Mouse (Mus musculus) cerebellum, adult (tissue): ENCODE results near the gene Hecw2.

ENCODE experiments used
- ATAC-seq: cut with Nextera tagmentation; 2 replicates; pipeline ENCODE4 v1.9.2; 2017; ENCODE audit warnings: mild to moderate bottlenecking, moderate library complexity, mixed read lengths; ENCODE audit not compliant: insufficient number of reproducible peaks, low FRiP score, low TSS enrichment

Gene Hecw2

GRCm38 (mm10) chr1:54002077-54002476 is 192.9 kb downstream of the Hecw2 start:
- ATAC-seq = no peak

- ATAC-seq = no peak
Observed at GRCm38 (mm10) chr1:53997239-53997638, 197.7 kb downstream of the Hecw2 start.

- no peak for ATAC-seq
Observed at GRCm38 (mm10) chr1:53986185-53986892, 208.6 kb downstream of the Hecw2 start.

GRCm38 (mm10) chr1:53978514-53978831 is 216.5 kb downstream of the Hecw2 start:
- ATAC-seq = no peak

GRCm38 (mm10) chr1:53977806-53978513 is 217.0 kb downstream of the Hecw2 start:
- peak; percentile 81 for ATAC-seq

GRCm38 (mm10) chr1:53976721-53977120 is 218.2 kb downstream of the Hecw2 start:
- ATAC-seq = no peak

GRCm38 (mm10) chr1:53976100-53976499 is 218.9 kb downstream of the Hecw2 start:
- ATAC-seq = no peak

- no peak for ATAC-seq
Observed at GRCm38 (mm10) chr1:53974941-53975340, 220.0 kb downstream of the Hecw2 start.

- ATAC-seq = no peak
Observed at GRCm38 (mm10) chr1:53970326-53970977, 224.5 kb downstream of the Hecw2 start.

- ATAC-seq = no peak
Observed at GRCm38 (mm10) chr1:53952395-53952794, 242.6 kb downstream of the Hecw2 start.

- ATAC-seq = no peak
Observed at GRCm38 (mm10) chr1:53945815-53946214, 249.2 kb downstream of the Hecw2 start.

GRCm38 (mm10) chr1:53942468-53942867 is 252.5 kb downstream of the Hecw2 start:
- no peak for ATAC-seq

- no peak for ATAC-seq
Observed at GRCm38 (mm10) chr1:53941528-53941927, 253.4 kb downstream of the Hecw2 start.

GRCm38 (mm10) chr1:53940268-53941017 is 254.5 kb downstream of the Hecw2 start:
- no peak for ATAC-seq

- ATAC-seq = no peak
Observed at GRCm38 (mm10) chr1:53939291-53939690, 255.7 kb downstream of the Hecw2 start.

- ATAC-seq = no peak
Observed at GRCm38 (mm10) chr1:53933308-53933707, 261.7 kb downstream of the Hecw2 start.

GRCm38 (mm10) chr1:53931314-53931713 is 263.7 kb downstream of the Hecw2 start:
- no peak for ATAC-seq

- no peak for ATAC-seq
Observed at GRCm38 (mm10) chr1:53927605-53928004, 267.4 kb downstream of the Hecw2 start.

GRCm38 (mm10) chr1:53925149-53925901 is 269.6 kb downstream of the Hecw2 start:
- no peak for ATAC-seq

GRCm38 (mm10) chr1:53911848-53912247 is 283.1 kb downstream of the Hecw2 start:
- ATAC-seq = no peak
